Mouse (Mus musculus): ENCODE data around the gene Hhip.

GRCm38 (mm10) chr8:80031330-80032293 is 26.2 kb downstream of the Hhip start:
- TF ChIP-seq POLR2A (IDR thresholded peaks at IDR 0.05; ENCODE audit: insufficient read depth, low read depth, low read length) (no peak), CTCF (IDR thresholded peaks at IDR 0.05) (no peak)

All from heart, adult 2 months (tissue).